Mouse (Mus musculus) C2C12 (cell line): ENCODE results near the gene Pdlim4.

Experiments used
- CTCF ChIP-seq: IDR thresholded peaks from one replicate; pipeline ENCODE4 v1.5.1; 2011; ENCODE audit not compliant: control insufficient read depth, insufficient read depth, insufficient read length
- USF1 ChIP-seq: IDR thresholded peaks from one replicate; pipeline ENCODE4 v1.6.1; 2011; ENCODE audit warnings: low read depth, mild to moderate bottlenecking, control low read depth, moderate library complexity

GRCm38 (mm10) chr11:54076101-54076500, 7.3 kb upstream of the Pdlim4 start:
- no peak for TF ChIP-seq USF1
- TF ChIP-seq CTCF = no peak
